Mouse (Mus musculus) layer of hippocampus, adult 9-10 months (tissue): ENCODE measurements around the gene Dchs1.
"Not testable (repeated sequence)": the region's sequence is repeated elsewhere in the genome, so short reads cannot be mapped to it uniquely, and the experiment has no call there.

Source experiments
- DNase-seq: peaks from one replicate; pipeline ENCODE4 v3.0.0; 2022; ENCODE audit warnings: low spot score

Dchs1 gene

DNA sequence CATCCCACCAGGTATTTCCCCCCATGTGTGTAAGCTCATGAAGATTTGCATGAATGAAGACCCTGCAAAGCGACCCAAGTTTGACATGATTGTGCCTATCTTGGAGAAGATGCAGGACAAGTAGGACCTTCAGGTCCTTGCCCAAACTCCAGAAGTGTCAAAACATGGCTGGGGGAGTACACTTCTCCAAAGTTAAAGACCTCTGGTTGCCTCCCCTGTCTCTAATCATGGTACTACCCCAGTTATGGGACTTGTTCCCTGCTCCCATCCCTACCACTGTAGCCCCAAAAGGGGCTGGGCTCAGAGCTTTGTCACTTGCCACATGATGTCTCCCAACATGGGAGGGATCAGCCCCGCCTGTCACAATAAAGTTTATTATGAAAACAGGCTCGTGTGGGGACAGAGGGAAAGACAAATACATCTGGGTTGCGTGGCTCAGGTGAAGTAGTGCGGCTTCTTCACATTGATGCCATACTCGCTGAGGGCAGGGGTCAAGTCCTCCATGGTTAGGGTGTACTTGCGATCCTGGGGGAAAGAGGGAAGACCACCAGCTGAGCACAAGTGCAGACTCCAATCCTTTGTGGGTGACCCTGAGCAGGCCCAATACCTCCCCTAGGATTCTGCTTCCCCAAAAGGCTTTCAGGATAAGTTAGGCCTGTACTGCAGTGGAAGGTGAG, 44.8 kb downstream of the Dchs1 start:
- DNase-seq: not testable (repeated sequence)

- no peak for DNase-seq
Measured at GRCm38 (mm10) chr7:105741978-105742377, 45.5 kb downstream of the Dchs1 start.

GRCm38 (mm10) chr7:105740851-105741250, 46.6 kb downstream of the Dchs1 start:
- DNase-seq: no peak

GRCm38 (mm10) chr7:105740089-105740795, 47.2 kb downstream of the Dchs1 start:
- no peak for DNase-seq

DNA sequence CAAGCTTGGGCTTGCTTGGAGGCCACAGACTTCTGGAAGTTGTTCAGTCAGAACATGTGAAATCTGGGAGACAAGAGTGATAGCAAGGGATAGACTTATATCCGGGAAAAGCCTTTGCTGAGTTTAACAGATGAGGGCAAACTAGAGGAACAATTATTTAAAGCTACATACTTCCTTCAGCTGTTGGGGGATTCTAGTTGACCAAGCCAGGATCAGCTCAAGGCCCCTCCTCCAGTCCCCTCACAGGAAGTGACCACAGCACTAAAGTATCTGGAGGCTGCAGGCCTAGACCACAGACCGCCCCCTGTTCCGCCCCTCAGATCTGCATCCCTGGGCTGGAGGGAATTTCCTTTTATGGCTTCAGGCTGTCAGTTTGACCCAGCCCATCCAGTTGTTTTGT, 48.5 kb downstream of the Dchs1 start:
- no peak for DNase-seq

DNA sequence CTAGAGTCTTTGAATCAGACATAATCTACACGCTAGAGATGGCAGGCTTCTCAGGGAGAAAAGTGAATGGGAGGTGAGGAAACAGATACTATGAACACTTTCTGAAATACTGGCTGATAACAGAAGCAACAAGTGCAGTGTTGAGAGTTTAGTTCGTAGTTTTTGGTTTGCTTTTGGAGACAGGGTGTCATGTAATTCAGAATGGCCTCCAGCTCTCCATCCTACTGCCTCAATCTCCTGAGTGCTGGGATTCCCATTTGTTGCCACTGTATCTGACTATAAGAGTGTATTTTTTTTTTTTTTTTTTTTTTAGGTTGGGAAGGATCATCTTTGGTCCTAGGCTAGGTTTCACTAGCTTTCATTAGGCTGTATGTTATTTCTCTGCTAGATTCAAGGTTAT, 49.2 kb downstream of the Dchs1 start:
- no peak for DNase-seq

GRCm38 (mm10) chr7:105737648-105738047, 49.8 kb downstream of the Dchs1 start:
- DNase-seq: no peak

GRCm38 (mm10) chr7:105736911-105737521, 50.4 kb downstream of the Dchs1 start, which contains the start of gene Rrp8:
Gene Rrp8 (minus strand): TSS chr7:105737385.
- no peak for DNase-seq

- peak; percentile 79 for DNase-seq
Measured at GRCm38 (mm10) chr7:105736264-105736901, 51.1 kb downstream of the Dchs1 start, which contains the start of gene Ilk. Gene Ilk (plus strand): TSS chr7:105736592.

DNA sequence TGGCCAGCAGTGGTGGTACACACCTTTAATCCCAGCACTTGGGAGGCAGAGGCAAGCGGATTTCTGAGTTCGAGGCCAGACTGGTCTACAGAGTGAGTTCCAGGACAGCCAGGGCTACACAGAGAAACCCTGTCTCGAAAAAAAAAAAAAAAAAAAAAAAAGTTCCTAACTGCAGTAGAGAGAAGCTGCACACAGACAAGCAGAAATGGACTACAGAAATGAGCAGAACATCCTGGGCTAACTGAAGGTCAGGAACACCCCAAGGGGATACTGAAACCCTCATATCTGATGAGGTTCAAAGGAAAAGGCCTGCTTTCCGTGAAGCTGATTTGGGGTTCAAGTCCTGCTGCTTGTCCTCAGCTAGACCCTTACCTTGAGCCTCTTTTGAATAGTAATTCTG, 52.0 kb downstream of the Dchs1 start:
- DNase-seq: not testable (repeated sequence)

GRCm38 (mm10) chr7:105734826-105735225, 52.6 kb downstream of the Dchs1 start:
- DNase-seq: no peak

DNA sequence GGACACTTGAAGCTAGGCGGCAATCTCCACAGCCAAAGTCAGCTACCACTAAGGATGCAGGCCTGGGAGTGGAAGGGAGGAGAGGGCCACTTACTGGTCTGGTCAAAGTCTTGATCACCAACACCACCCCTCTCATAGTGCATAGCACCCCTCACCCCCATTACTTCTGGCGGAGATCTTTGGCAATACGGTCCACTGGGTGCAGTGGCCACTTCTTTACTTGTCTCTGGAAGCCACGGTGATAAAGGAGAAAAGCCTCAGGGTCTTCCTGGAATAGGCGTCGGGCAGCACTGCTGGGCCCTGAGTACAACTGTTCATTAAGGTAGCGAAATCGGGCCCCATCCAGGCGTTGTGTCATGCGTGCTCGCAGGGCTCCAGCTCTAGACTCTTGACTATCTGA, 53.6 kb downstream of the Dchs1 start:
- DNase-seq: no peak

- no peak for DNase-seq
Measured at GRCm38 (mm10) chr7:105728701-105729428, 58.6 kb downstream of the Dchs1 start.

- no peak for DNase-seq
Measured at GRCm38 (mm10) chr7:105726980-105727325, 60.5 kb downstream of the Dchs1 start.

- no peak for DNase-seq
Measured at GRCm38 (mm10) chr7:105726144-105726979, 61.1 kb downstream of the Dchs1 start.

DNA sequence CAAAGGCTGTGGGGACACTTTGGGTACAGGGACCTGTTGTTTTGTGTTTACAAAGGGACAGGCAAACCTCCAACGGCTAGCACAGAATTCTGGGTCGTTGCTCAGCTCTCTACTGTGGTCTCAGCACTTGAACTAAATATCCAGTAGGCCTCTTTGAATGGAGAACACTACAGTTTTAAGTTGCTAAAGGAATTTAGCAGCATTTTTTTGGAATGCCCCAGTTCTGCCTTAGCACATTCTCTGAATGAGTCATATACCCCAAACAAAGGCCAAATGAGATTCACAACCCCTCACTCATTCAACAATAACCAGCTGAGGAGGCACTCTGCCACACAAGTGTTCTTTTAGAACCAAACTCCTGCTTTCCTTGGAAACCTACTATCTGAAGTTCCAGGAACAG, 65.5 kb downstream of the Dchs1 start:
- no peak for DNase-seq

DNA sequence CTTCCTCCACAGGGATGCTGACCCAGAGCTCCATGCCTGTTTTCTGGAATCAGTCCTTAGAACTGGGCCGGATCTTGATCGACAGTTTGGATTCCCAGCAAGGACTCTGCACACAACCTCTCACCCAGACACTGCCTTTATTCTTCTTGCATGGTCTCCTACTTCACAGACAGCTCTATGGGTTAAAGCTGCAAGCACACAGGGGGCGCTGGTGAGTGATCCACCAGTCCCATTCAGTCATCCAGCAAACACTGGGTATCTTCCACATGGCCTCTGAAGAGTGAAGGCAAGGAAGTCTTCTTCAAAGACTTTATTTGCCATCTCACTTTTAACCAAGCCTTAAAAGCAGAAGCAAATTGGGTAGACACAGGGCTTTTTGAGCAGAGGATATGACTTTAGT, 72.1 kb downstream of the Dchs1 start:
- DNase-seq: no peak

GRCm38 (mm10) chr7:105708733-105709132, 78.7 kb downstream of the Dchs1 start:
- DNase-seq: no peak

DNA sequence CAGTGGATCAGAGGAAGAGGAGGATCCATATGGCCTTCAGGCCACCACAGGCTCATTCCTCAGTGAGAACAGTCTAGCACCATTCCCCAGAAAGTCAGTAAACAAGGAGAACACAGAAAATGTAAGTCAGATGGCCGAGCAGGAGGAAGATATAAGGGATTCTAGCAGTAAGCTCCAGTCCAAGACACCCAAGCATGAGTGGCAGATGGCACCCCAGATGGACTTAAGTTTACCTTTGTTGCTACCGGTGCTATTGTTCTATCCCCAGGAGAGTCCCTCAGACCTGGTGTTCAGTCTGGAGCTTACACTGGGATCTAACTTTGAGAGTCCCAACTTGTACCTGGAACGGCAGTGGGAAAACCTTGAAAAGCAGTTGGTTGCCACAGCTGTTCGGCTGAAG, 83.6 kb downstream of the Dchs1 start:
- no peak for DNase-seq

DNA sequence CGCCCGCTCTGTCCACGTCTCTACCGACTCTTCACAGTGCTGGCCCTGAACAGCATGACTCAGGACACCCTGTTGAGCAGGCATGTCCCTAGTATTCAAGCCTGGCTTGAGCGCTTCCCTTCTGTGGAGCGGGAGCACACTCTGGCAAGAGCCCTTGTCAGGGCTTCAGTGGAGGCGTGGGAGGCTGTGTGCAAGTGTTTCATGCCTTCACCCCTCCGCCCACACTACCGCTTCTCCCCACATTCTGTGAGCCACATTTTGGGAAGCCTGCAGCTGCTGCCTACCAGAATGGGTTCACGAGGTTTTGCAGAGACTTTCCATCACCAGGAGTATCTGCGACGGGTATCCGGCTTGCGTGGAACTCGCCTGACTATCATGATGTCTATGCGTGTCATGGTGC, 84.3 kb downstream of the Dchs1 start:
- DNase-seq: no peak
